Mouse (Mus musculus): Measurements from ENCODE around the gene Fancd2. TPM values are rescaled to one million over a fixed set of nuclear protein-coding genes. Genes with fewer than 3 reads are reported as not detected.

Fancd2 gene
- total RNA-seq, 2 experiments from 2014 or later, result 0.11 to 0.17 TPM

DNA sequence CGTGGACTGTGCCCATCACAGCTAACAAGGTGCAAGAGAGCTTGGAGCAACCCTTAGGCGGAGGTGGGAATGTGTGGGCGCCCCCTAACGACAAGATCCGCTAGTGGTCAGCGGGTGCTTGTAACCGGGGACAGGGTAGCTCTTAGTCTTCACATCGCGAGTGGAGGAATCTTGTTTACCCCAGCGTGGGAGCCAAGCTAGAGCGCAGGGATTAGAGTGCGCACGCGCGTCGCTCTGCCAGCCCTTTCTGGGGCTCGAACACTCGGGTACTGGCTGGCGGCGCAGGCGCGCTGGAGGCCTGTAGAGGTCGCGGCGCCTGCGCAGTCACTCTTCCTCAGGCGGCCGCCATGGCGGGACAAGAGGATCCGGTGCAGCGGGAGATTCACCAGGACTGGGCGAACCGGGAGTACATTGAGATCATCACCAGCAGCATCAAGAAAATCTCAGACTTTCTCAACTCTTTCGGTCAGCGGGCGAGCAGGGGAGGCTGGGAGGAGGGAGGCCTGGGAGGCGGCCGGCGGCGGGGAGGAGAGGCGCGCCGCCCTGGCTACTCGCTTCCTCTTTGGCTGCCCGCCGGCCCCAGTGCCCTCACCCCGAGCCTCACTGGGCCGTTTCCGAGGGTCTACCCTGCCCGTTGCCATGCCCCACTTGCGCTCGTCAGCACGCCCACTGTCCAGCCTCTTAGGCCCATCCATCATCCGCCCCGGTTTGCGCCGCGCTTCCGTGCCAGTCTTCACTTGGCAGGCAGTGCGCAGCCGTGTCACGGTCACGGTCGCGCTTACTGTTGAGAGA lies 73.1 kb downstream of the Fancd2 start, which contains the start of gene Brk1:
TSS of gene Brk1 (plus strand) at position 341 of the 792 bp plus-strand sequence.
- intact Hi-C loops (cut with DNase I), result loop anchor here (2.0 to 10.0 kb wide), 3 partner anchors 18 to 280 kb away; partner anchors contain the start of genes Emc3, Fancd2, Ogg1 and Vhl
- peak; percentile 87 to 92 for DNase-seq

DNA sequence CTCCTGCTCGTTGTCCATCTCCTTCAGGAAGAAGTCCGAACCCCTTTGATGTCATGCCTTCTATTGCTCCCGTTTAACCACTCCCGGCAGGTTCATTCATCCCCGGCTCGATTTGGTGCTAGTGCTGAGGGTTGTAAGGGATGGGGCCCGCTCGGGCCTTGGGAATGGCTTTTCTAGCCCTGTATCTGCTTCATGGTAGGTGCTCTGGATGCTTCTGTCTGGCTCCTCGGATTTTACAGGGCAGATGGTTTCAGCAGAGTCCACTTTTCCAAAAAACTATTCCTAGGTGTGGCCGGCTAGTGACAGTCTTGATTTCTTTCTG lies 73.7 kb downstream of the Fancd2 start:
- no peak for DNase-seq
- intact Hi-C loops (cut with DNase I), result loop anchor here (2.0 to 10.0 kb wide), 2 partner anchors 18 to 280 kb away; partner anchors contain the start of genes Ogg1 and Vhl

DNA sequence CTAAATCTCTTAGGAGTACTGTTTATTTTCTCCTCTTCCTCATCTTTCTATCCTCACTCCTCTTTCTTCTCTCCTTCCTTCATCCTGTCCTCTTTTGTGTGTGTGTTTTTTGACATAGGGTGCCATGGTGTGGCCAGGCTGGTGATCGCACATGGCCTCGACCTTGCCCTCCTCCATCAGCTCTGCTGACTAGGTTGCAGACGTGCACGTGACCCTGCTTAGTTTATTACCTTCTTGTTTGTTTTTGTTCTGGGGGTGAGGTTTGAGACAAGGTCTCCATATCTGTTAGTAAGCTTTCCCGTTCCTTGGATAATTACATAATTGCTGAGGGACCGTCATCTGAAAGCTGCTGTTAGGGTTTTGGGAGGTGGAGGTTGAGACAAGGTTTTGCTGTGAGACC lies 77.4 kb downstream of the Fancd2 start:
- DNase-seq, result no peak
- intact Hi-C loops (cut with DNase I), result loop anchor here (10.0 kb wide), 1 partner anchor 284 kb away; the partner anchor contains the start of gene Ogg1

DNA sequence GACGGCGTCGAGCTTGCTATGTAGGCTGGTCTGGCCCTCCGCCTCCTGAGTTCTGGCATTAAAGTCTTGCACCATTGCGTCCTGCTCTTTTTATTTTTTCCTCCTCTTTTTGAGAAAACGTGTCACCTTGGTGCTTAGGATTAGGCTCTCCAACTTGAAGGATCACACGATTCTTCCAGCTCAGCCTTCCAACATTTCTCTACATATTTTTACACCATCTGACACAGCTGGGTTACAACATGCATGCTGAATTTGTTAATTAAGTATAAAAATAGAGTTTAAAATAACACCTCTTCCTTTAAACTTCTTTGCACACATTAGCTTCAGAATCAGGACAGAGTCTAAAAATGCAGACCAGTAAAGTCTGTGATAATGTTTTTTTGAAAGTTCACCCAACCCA lies 77.8 kb downstream of the Fancd2 start:
- intact Hi-C loops (cut with DNase I), result loop anchor here (10.0 kb wide), 1 partner anchor 284 kb away; the partner anchor contains the start of gene Ogg1

DNA sequence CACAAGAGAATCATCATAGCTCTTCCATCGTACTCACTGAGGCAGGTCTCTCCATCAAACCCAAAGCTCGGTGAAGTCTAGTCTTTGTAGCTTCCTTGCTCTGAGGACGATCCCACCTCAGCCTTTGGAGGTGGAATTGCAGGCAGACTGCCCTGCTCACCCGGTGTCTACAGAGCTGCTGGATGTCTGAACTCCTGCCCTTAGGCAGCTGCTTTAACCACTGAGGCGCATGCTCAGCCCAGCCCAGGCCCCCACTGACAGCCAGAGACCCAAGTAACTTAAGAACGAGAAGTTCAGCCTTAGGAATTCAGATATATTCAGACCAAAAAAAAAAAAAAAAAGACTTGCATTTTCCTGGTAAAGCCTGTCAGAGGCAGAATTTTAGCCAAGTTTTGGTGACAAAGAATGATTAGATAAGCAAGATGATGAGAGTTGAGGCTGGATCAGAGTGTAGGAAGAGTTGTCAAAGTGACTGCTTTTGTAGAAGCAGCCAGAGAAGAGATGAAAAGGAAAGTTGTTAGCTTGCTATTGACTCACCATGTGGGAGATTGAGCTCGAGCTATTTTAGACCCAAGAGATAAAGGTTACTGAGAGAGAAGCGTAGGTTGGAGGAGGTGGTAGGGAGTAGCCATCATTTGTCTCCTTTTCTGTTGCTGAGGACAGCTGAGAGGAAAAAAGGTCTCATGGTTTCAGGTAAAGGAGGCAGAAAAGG lies 80.9 kb downstream of the Fancd2 start:
- DNase-seq, result no peak
- intact Hi-C loops (cut with DNase I), result no loop called here

More for the DNA sequence above, 77.8 kb downstream of the Fancd2 start:
- DNase-seq, result no peak

DNA sequence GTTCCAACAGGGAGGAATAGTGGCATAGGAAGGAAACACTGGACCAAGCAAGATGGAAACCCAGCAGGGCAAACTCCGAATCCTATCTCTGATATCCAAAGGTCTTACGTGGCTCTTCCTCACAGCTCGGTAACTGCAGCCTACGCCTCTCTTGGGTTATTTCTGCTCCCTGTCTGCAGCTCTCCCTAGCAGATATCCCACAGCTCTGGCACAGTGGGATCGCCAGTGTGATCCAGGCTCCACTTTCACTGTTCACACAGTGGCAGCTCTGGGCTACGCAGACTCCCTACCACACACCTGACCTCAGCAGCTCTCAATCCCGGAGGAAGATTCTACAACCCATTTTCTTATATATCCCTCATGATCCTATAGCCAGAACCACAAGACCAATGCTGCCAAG lies 82.7 kb downstream of the Fancd2 start:
- DNase-seq, result no peak
- intact Hi-C loops (cut with DNase I), result no loop called here

DNA sequence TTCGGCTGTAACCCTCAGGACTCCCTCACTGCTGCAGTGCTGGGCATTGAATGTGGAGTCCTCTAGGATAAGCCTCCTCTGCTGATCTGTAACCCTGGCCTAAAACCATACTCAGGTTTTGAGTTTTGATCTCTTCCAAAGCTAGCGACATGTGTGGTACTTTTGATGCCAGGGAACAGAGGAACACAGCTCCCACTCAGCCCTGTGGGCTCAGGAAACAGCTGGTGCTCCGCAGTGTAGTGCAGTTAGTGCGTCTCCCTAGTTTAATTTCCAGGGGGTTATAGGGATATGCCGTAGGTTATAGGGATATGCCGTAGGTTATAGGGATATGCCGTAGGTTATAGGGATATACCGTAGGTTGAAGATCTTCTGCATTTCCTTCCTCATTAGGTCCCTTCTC lies 83.5 kb downstream of the Fancd2 start:
- intact Hi-C loops (cut with DNase I), result no loop called here
- no peak for DNase-seq

DNA sequence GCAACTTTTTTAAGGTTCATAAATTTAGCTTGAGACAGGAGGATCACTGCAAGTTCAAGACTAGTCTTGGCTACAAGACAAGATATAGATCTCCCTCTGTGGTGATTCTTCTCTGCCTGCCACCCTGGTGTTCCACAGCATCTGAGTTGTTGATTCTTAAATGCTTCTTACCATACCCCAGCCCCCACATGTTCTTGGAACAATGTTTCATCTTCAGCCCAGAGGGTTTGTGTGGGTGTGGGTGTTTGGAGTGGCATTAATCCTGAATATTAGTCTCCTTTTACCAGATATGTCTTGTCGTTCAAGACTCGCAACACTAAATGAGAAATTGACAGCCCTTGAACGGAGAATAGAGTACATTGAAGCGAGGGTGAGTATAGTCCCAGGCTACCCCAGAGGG lies 84.0 kb downstream of the Fancd2 start:
- no peak for DNase-seq
- intact Hi-C loops (cut with DNase I), result no loop called here

DNA sequence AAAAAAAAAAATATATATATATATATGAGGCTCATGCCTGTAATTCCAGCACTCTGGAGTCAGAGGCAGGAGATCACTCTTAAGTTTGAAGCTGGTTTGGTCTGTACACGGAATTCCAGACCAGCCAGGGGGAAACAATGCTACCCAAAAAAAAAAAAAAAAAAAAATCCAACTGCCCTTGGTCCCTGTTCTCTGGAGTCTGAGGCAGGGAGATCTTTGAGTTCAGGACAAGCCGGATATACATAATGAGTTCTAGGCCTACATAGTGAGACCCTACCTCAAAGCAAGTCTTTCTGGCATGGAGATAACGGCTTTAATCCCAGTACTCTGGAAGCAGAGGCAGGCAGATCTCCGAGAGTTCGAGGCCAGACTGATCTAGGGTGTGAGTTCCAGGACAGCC lies 91.9 kb downstream of the Fancd2 start:
- intact Hi-C loops (cut with DNase I), result loop anchor here (2.0 to 5.0 kb wide), 2 partner anchors 19 to 141 kb away; partner anchors contain the start of genes Brk1 and Creld1
- DNase-seq, result no peak

DNA sequence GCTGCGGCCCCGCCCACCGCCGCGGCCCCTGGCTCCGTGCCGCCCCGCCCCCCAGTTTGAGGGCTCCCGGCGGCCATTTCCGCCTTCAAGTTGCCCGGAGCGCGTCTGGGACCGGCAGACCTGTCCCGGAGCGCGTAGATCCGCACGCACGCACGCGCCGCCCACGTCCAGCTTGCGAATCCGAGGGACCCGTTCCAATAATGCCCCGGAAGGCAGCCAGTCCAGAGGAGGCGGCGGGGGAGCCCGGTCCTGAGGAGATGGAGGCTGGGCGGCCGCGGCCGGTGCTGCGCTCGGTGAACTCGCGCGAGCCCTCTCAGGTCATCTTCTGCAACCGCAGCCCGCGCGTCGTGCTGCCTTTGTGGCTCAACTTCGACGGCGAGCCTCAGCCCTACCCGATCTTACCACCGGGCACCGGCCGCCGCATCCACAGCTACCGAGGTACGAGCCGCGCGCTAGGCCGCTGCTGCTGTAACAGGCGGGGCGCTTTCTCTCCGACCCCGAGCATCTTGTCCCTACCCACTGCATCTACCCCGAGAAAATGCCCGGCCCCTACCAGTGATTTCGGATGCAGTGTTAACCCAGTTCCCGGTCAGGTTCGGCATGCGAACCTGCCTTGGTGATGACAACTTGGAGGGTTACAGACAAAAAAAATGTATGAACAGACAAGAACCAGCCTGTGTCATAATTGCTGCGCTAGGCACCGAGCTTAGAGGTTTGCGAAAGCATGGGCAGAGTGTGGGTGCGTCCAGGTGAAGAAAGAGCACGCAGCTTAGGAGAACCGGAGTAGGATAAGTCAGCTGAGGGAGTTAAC lies 92.7 kb downstream of the Fancd2 start, which contains the start of gene Vhl:
TSS of gene Vhl (plus strand) at position 19 of the 811 bp plus-strand sequence.
- intact Hi-C loops (cut with DNase I), result loop anchor here (2.0 to 5.0 kb wide), 2 partner anchors 19 to 142 kb away; partner anchors contain the start of genes Brk1 and Creld1
- DNase-seq, result peak; percentile 87 to 90

DNA sequence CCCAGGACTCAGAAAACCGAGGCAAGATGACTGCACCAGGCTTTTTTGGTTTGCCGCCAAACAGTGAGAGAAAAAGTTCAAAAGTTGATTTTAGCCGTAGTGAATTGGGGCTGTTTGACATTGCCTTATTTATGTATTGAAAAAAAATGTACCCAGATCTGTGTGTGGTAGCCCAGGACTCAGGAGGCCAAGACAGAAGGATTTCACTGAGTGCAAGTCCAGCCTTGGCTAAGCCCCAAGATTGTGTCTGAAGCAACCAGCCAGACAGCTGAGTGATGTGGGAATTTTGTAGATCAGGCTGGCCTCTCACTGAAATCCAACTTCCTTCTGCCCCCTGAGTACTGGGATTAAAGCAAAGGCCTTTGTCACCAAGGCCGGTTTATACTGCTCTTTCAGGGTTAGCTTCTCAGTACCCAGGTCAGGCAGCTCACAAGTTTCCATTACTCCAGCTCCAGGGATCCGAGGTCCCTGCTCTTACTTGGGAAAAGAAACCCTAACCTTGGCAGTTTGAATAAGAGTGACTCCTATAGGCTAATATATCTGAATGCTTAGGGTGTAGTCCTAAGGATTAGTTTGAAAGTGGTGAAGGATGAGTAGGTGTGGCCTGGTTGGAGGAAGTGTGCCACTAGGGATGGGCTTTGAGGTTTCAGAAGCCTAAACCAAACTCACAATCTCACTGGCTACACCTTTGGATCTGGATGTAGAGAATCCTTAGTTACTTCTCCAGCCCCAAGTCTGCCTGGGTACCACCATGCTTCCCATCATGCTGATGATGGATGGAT lies 93.7 kb downstream of the Fancd2 start:
- DNase-seq, result no peak
- intact Hi-C loops (cut with DNase I), result loop anchor here (5.0 kb wide), 1 partner anchor 143 kb away; the partner anchor contains the start of gene Creld1

DNA sequence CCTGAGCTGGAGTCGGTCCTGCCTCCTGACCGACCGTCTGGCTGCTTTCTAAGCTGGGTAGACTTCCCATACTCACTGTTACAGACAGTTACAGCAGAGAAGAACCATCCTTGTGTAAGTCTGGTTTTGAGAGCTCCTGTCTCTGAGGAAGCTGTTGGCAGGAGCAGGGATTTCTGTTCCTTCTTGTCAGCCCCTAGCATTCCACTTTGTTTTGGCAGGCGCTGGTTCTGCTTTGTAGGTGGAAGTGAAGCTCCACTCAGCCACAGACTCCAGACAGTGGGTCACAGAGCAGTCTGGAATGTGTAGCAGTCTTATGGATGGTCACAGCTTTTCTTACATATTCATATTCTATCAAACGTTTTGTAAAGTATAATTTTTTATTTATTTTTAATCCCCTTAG lies 98.8 kb downstream of the Fancd2 start:
- no peak for DNase-seq
- intact Hi-C loops (cut with DNase I), result no loop called here

DNA sequence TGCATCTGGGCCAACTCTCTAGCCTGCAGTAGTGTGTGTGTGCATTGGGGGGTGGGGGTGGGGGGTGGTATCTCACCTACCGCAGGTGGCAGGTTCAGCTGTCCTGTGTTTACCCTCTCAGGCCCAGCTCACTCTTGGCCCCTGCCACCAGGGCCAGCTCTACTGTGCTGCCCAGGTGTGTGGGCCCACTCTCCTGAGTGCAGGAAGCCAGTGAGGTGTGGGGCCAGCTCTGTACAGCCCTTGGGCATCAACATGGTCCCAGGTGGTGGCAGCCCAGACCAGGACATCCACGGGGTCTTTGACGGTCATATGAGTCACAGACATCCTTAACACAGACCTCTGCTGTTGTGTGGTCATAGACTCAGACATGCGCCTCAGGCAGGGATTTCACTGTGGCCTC lies 101.4 kb downstream of the Fancd2 start:
- no peak for DNase-seq
- intact Hi-C loops (cut with DNase I), result no loop called here

DNA sequence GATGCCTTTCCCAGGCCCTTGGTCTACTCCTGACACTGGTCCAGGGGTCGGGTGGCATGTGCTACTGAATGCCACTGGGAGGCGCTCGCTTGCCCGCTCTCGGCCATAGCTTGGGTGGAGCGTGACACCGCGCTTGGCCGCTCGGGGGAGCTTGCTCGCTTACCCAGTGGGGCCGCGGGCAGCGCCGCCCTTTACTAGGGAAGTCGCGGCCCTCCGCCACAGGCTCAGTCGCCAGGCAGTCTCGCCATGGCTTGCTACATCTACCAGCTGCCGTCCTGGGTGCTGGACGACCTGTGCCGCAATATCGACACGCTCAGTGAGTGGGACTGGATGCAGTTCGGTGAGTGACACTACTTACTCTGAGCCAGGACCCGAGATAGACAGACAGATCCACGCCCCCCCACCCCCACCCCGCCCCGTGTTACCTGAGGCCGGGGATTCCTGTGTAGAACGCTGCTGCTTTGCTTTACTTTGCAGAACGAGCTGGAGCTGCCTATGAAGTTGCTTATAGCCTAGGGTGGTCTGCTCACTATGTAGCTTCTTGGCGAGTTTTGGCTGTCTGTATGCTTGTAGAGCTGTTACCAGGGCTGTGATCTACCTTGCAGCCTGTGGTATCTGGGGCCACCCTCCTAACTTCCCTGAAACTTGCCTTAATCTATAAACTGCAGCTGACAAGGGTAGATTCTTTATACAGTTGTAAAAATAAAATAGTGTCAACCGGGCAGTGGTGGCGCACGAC lies 107.0 kb downstream of the Fancd2 start, which contains the start of gene Irak2:
TSS of gene Irak2 (plus strand) at position 166 of the 739 bp plus-strand sequence.
- intact Hi-C loops (cut with DNase I), result loop anchor here (1.0 to 5.0 kb wide), 3 partner anchors 43 to 439 kb away; partner anchors contain the start of gene Tatdn2
- peak; percentile 96 to 97 for DNase-seq

DNA sequence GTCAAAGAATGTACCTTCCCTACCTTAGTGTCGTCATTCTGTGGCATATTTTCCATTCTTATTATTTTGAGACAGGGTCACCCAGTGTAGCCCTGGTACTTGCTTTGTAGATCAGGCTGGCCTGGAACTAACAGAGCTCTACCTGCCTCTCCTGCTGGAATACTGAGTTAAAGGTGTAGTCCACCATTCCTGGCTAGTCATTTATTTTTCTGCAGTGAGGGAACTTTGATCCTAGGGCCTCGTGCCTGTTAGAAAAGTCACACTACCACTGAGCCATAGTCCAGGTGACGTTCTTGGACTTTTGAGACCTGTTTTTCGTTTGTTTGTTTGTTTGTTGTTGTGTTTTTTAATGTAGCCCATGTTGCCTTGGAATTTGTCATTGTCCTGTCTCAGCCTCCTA lies 107.7 kb downstream of the Fancd2 start:
- intact Hi-C loops (cut with DNase I), result loop anchor here (5.0 kb wide), 2 partner anchors 58 to 438 kb away; partner anchors contain the start of gene Tatdn2
- DNase-seq, result no peak

DNA sequence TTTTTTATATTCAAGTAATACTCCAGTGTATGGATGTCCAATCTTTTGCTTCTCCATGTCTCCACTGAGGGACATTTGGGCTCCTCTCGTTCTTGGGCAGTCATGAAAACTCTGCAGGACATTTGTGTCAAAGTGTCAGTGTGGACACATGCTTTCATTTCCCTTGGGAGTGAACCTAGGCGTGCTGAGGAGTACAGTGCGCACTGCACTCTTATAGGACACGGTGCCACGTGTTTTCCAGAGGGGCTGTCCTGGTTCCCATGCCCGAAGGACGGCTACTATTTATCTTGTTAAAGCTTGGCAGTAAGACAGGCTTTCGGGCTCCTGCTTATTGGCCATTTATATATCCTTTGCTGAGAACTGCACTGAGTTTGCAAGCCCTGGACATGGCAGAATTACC lies 111.1 kb downstream of the Fancd2 start:
- DNase-seq, result no peak
- intact Hi-C loops (cut with DNase I), result no loop called here

DNA sequence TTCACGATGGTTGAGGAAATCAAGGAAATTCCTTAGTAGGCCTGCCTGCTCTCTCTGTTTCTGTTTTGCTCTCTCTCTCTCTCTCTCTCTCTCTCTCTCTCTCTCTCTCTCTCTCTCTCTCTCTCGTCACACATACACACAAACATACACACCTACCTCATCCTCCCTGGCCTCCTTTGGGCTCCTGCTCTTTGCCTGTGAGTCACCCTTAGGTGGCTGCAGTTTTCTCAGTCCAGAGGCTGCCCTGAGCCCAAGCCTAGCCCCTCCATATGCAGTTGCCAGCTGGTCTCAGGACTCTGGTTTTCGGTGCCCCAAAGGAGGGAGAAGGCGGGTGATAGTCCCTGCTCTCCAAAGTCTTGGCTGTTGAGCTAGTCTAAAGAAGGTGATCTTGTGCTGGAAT lies 111.5 kb downstream of the Fancd2 start:
- no peak for DNase-seq
- intact Hi-C loops (cut with DNase I), result no loop called here

DNA sequence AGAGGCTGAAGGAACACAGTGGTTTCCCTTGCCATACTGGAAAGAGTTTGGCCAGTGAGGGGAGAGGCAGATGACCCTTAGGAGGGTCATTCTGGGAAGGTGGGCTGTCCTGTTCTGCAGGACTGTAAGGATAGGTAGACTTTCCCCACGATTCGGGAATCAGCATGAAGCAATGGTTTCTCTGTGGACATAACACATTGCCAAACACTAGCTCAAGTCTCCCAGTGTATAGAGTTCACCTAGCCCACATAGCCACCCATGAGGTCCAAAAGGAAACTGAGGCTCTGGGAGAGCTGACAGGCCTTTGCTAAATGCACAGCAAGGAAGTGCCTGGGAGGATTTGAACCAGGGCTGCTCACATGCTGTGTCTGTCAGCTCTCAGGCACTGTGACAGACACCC lies 112.5 kb downstream of the Fancd2 start:
- DNase-seq, result no peak
- intact Hi-C loops (cut with DNase I), result loop anchor here (2.0 kb wide), 1 partner anchor 25 kb away; no protein-coding TSS in a partner anchor

DNA sequence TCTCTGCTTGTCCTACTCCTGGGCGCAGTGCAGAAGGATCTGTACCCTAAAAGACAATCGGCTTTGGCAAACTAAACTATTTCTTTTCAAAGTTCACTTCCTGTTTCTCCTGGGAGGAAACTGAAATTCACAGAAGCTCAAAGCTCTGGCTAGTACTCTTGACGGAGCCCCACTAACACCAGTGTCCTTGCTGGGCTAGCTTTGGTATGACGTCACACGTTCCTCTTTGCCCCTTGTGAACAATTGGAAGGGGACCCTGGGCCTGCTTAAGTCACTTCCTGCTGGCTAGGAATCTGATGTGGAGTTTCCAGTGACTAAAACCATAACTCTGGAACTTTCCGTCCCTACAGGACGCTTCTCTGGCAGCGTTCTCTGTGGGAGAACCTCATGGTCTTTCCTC lies 113.3 kb downstream of the Fancd2 start:
- DNase-seq, result peak; percentile 64 to 65
- intact Hi-C loops (cut with DNase I), result loop anchor here (2.0 kb wide), 1 partner anchor 24 kb away; no protein-coding TSS in a partner anchor

All from heart, postnatal 36 days (tissue).